Mouse (Mus musculus) limb, embryonic 11.5 days (tissue): Measurements from ENCODE around the gene Fance. TPM values are rescaled to one million over a fixed set of nuclear protein-coding genes. Genes with fewer than 3 reads are reported as not detected.
A peak's percentile ranks its signal among the peaks of the same experiment; 100 is the strongest.

ENCODE experiments used
- ATAC-seq: fragments of 200-750 bp; cut with Nextera tagmentation; 2 replicates; pipeline ENCODE4 v1.8.0; 2017; ENCODE audit warnings: low read depth; ENCODE audit not compliant: insufficient number of reproducible peaks, low FRiP score, low TSS enrichment
- DNase-seq: peaks from one replicate; pipeline ENCODE4 v3.0.0-alpha.2; 2015; ENCODE audit warnings: low spot score
- H3K27ac ChIP-seq: fragments of 300-500 bp; sonication (generic); replicated peaks from 2 replicates; pipeline ENCODE4 v1.5.1; 2014; ENCODE audit warnings: low read depth, mild to moderate bottlenecking, low read length
- H3K27me3 ChIP-seq: fragments of 300-500 bp; sonication (generic); 2 replicates; pipeline ENCODE4 v1.6.1; 2014; ENCODE audit warnings: mild to moderate bottlenecking, low read length, mixed read lengths; ENCODE audit not compliant: control insufficient read depth, insufficient read depth
- H3K36me3 ChIP-seq: fragments of 300-500 bp; sonication (generic); 2 replicates; pipeline ENCODE4 v1.6.1; 2014; ENCODE audit warnings: mild to moderate bottlenecking, low read length, moderate library complexity, mixed read lengths; ENCODE audit not compliant: control insufficient read depth, insufficient read depth
- H3K4me1 ChIP-seq: fragments of 300-500 bp; sonication (generic); 2 replicates; pipeline ENCODE4 v1.6.1; 2014; ENCODE audit warnings: low read length, mixed read lengths; ENCODE audit not compliant: control insufficient read depth, insufficient read depth
- H3K4me2 ChIP-seq: fragments of 300-500 bp; sonication (generic); 2 replicates; pipeline ENCODE4 v1.6.1; 2014; ENCODE audit warnings: low read depth, mild to moderate bottlenecking, moderate library complexity; ENCODE audit not compliant: severe bottlenecking
- H3K4me3 ChIP-seq: fragments of 300-500 bp; sonication (generic); 2 replicates; pipeline ENCODE4 v1.5.1; 2014; ENCODE audit warnings: low read depth, low read length
- H3K9ac ChIP-seq: fragments of 300-500 bp; sonication (generic); 2 replicates; pipeline ENCODE4 v1.6.1; 2014; ENCODE audit warnings: mild to moderate bottlenecking, low read length
- H3K9me3 ChIP-seq: fragments of 300-500 bp; sonication (generic); 2 replicates; pipeline ENCODE4 v1.6.1; 2016; ENCODE audit warnings: low read length; ENCODE audit not compliant: control insufficient read depth
- WGBS: fragments of 180-500 bp; shearing (Covaris S2); extraction: QIAGEN DNeasy Blood & Tissue Kit; methylation state at CpG from one replicate; pipeline ENCODE4 v1.1.7; 2014; 5-methylcytosine and 5-hydroxymethylcytosine counted together
- polyA plus RNA-seq: library from polyadenylated mRNA; unstranded; fragments of >200 nt; fragmentation: Nextera tagmentation; extraction: Ambion mirVana; gene quantifications from 2 replicates; pipeline ENCODE4 v1.2.1, GENCODE M21; 2014

Gene Fance
- polyA plus RNA-seq, 1 experiment from 2014 or later, result 29.4 TPM

DNA sequence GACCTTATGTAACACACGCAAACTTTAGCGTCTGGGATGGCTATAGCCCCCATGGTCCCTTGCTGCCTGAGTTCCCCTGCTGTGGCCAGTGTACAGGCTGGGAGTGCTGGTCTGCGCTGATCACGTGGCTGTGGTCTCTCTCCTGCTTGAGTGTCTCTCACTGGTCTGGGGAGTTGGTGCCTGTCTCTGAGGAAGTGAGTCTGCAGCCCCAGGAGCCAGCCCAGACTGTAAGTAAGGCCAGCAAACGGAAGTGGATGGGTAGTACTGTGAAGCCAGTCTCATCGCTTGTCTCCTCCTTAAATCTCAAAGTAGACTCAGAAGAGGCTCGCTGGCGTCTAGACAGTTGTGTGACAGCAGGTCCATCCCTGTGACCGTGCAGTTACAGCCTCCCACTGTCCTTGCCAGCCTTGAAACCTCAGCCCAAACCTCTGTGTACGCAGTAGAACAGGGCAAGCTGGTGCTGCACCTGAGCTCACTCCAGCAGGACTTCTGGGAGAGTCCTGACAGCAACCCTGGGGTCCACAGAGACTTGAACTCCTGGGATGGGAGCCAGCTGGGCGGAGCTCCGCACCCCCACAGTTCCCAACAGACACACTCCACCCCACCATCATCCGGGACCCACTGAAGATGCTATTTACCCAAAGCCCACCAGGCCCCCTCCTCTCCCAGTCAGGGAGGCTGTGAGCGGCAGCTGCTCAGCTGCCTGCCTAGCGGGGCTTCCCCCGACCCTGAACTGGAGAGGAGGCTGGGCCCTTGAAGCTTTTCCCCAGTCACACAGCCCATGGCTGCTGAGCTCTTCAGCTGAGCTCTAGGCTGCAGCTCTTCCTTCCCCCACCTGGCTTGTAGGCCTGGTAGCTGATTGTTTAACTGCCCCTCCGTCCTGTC, 18.6 kb upstream of the Fance start:
- Histone ChIP-seq H3K9me3 (no peaks in the 10 kb centered on the region), H3K4me1 (peaks cover 13% of the 10 kb centered on the region), H3K4me3 (no peak overlapping the region), H3K27me3 (no peaks in the 10 kb centered on the region), H3K27ac (no peak overlapping the region), H3K36me3 (peaks cover 2% of the 10 kb centered on the region; the same call in 1 of the 2 replicates), H3K9ac (no peak overlapping the region), H3K4me2 (no peak overlapping the region)
- ATAC-seq (no peak), DNase-seq (no peak)
- WGBS, result 75% methylated on average over 17 of the region's 17 CpGs

DNA sequence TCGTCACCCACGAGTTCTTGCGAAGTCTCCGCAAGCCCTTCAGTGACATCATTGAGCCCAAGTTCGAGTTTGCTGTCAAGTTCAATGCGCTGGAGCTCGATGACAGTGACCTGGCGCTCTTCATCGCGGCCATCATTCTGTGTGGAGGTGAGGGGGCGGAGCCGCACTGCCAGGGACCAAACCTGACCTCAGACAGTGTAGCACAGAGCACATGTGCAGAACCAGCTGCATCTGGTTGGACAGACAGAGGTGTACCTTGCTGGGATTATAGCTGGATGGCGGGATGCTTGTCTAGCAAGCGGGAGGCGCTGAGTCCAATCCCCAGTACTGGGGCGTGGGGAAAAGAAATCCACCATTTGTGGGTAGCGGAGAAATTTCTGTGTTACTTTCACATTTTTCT, 14.4 kb upstream of the Fance start:
- no peak overlapping the region for H3K4me3 ChIP-seq
- DNase-seq, result no peak
- peaks cover 16% of the 10 kb centered on the region for H3K4me1 ChIP-seq
- H3K27me3 ChIP-seq, result no peaks in the 10 kb centered on the region
- H3K9ac ChIP-seq, result no peak overlapping the region
- no peaks in the 10 kb centered on the region for H3K36me3 ChIP-seq
- H3K9me3 ChIP-seq, result no peaks in the 10 kb centered on the region
- WGBS, result 95% methylated on average over 17 of the region's 17 CpGs
- ATAC-seq, result no peak
- no peak overlapping the region for H3K4me2 ChIP-seq
- no peak overlapping the region for H3K27ac ChIP-seq

GRCm38 (mm10) chr17:28299669-28300320, 13.5 kb upstream of the Fance start:
- no peak for ATAC-seq
- no peak overlapping the region for H3K4me3 ChIP-seq
- H3K9me3 ChIP-seq, result no peaks in the 10 kb centered on the region
- H3K27me3 ChIP-seq, result no peaks in the 10 kb centered on the region
- H3K4me2 ChIP-seq, result no peak overlapping the region
- WGBS, result 35% methylated on average over 10 of the region's 11 CpGs
- DNase-seq, result peak; percentile 29
- H3K27ac ChIP-seq, result peak overlapping the region; percentile 54; the same call in 1 of the 2 replicates
- peaks cover 11% of the 10 kb centered on the region for H3K4me1 ChIP-seq
- H3K36me3 ChIP-seq, result no peaks in the 10 kb centered on the region
- H3K9ac ChIP-seq, result no peak overlapping the region

DNA sequence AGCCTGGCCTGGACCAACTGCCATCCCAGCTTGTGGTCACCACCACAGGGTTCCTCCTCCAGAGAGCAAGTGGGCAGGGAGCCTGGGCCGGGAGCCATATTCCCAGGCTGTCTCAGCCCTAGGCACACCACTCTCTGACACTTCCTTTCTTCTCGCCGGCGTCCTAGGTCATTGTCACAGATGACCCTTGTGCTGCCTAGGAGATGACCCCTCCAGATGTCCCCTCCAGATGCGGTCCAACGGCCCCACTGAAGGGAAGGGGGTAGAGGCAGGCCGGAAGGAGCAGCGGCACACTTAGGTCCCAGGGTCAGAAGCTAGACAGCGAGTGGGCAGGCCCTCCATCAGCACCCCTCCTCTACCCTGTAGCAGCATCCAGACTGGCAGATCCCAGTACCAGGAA, 13.0 kb upstream of the Fance start:
- WGBS, result 43% methylated on average over 9 of the region's 9 CpGs
- ATAC-seq (0 out of 2 replicates have a peak, but pooled peaks have one; percentile 19), DNase-seq (no peak)
- Histone ChIP-seq H3K4me1 (peaks cover 11% of the 10 kb centered on the region), H3K9me3 (no peaks in the 10 kb centered on the region), H3K9ac (no peak overlapping the region), H3K27me3 (no peaks in the 10 kb centered on the region), H3K27ac (peak overlapping the region; percentile 54; the same call in 1 of the 2 replicates), H3K36me3 (no peaks in the 10 kb centered on the region), H3K4me2 (no peak overlapping the region), H3K4me3 (no peak overlapping the region)

- no peak overlapping the region for H3K9ac ChIP-seq
- H3K4me3 ChIP-seq, result no peak overlapping the region
- H3K9me3 ChIP-seq, result no peaks in the 10 kb centered on the region
- H3K4me2 ChIP-seq, result no peak overlapping the region
- WGBS, result 72% methylated on average over 3 of the region's 3 CpGs
- ATAC-seq (0 out of 2 replicates have a peak, but pooled peaks have one; percentile 19), DNase-seq (no peak)
- no peaks in the 10 kb centered on the region for H3K27me3 ChIP-seq
- peaks cover 11% of the 10 kb centered on the region for H3K4me1 ChIP-seq
- H3K36me3 ChIP-seq, result no peaks in the 10 kb centered on the region
- H3K27ac ChIP-seq, result no peak overlapping the region
Observed at GRCm38 (mm10) chr17:28300850-28301249, 12.5 kb upstream of the Fance start.

- ATAC-seq, result no peak
- Histone ChIP-seq H3K27me3 (no peaks in the 10 kb centered on the region), H3K4me1 (peaks cover 7% of the 10 kb centered on the region), H3K9me3 (no peaks in the 10 kb centered on the region), H3K4me3 (no peak overlapping the region), H3K36me3 (no peaks in the 10 kb centered on the region), H3K27ac (no peak overlapping the region), H3K9ac (no peak overlapping the region), H3K4me2 (no peak overlapping the region)
- DNase-seq, result no peak
- 51% methylated on average over 10 of the region's 10 CpGs for WGBS
Observed at GRCm38 (mm10) chr17:28305172-28305571, 8.1 kb upstream of the Fance start.

GRCm38 (mm10) chr17:28308297-28309195, 4.8 kb upstream of the Fance start:
- ATAC-seq (peak; percentile 11; the same call in 1 of the 2 replicates), DNase-seq (peak; percentile 97)
- no peak overlapping the region; the same call in 1 of the 2 replicates for H3K4me2 ChIP-seq
- no peak overlapping the region for H3K27ac ChIP-seq
- H3K9me3 ChIP-seq, result no peaks in the 10 kb centered on the region
- peak overlapping the region; percentile 27; the same call in 1 of the 2 replicates for H3K9ac ChIP-seq
- no peak overlapping the region for H3K4me3 ChIP-seq
- H3K4me1 ChIP-seq, result peaks cover 6% of the 10 kb centered on the region; the same call in 1 of the 2 replicates
- no peaks in the 10 kb centered on the region for H3K27me3 ChIP-seq
- 16% methylated on average over 18 of the region's 18 CpGs for whole genome bisulfite sequencing
- H3K36me3 ChIP-seq, result no peaks in the 10 kb centered on the region

DNA sequence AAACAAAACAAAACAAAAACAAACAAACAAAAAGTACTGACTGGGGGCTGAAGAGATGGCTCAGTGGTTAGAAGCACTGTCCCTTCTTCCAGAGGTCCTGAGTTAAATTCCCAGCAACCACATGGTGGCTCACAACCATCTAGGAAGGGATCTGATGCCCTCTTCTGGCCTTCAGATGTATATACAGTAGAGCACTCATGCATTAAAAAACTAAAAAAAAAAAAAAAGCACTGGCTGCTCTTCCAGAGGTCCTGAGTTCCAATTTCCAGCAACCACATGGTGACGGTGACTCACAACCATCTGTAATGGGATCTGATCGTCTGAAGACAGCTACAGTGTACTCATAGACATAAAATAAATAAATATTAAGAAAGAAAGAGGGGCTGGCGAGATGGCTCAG, 2.5 kb upstream of the Fance start:
- 86% methylated on average over 3 of the region's 3 CpGs for WGBS
- no peak overlapping the region for H3K4me3 ChIP-seq
- no peak for ATAC-seq
- H3K4me2 ChIP-seq, result no peak overlapping the region
- H3K36me3 ChIP-seq, result peaks cover 2% of the 10 kb centered on the region; the same call in 1 of the 2 replicates
- no peak for DNase-seq
- H3K4me1 ChIP-seq, result peaks cover 15% of the 10 kb centered on the region; the same call in 1 of the 2 replicates
- H3K9me3 ChIP-seq, result no peaks in the 10 kb centered on the region
- H3K27ac ChIP-seq, result no peak overlapping the region
- H3K9ac ChIP-seq, result no peak overlapping the region
- H3K27me3 ChIP-seq, result no peaks in the 10 kb centered on the region
